Mouse (Mus musculus): Measurements from ENCODE around the gene Gm10424.
"Not testable (repeated sequence)": the region's sequence is repeated elsewhere in the genome, so short reads cannot be mapped to it uniquely, and the experiment has no call there.

The Gm10424 gene

GRCm38 (mm10) chr5:95272668-95273067 is at the start of gene Gm10424:
TSS of gene Gm10424 (minus strand) at chr5:95272768.
- ATAC-seq (ENCODE audit: low TSS enrichment), result not testable (repeated sequence)

GRCm38 (mm10) chr5:95305611-95306010 is 33.0 kb upstream of the Gm10424 start, which contains the start of gene Gm3259:
TSS of gene Gm3259 (plus strand) at chr5:95305911.
- not testable (repeated sequence) for ATAC-seq (ENCODE audit: low TSS enrichment)

All from frontal cortex, adult (tissue).